Comparison of ENCODE assay signal across 17 mouse cellular contexts in genomic region chr13:84060453-84060834, GRCm38 (mm10).
DNase-seq lines count a peak whose midpoint lies in the region; ATAC-seq and TF ChIP-seq lines count a peak whose summit lies in the region.
"Had no signal": no experiment of that assay in that cellular context is flagged by ENCODE, and none has a peak within 500 bp of the region (broad histone marks: within the 10 kb centered on the region; RNA-seq: fewer than 3 reads in every experiment).

No protein-coding gene starts in this region.

- no peak for TF ChIP-seq CTCF in layer of hippocampus, adult 2 months (conservative IDR thresholded peaks at IDR 0.05)

- H3K4me1 ChIP-seq in forebrain, embryonic 16.5 days (replicated peaks; ENCODE audit: control insufficient read depth, insufficient read depth, low read length) = peaks cover 33% of the 10 kb centered on the region
- peaks cover 95% of the 10 kb centered on the region for H3K4me1 ChIP-seq in midbrain, embryonic 10.5 days
- H3K4me1 ChIP-seq in neural tube, embryonic 14.5 days (ENCODE audit: control insufficient read depth, insufficient read depth, low read length) = peaks cover 23% of the 10 kb centered on the region
- H3K4me1 ChIP-seq: embryonic facial prominence, embryonic 15.5 days had no signal

- peak overlapping the region; percentile 99 for H3K27ac ChIP-seq in layer of hippocampus, adult 2 months
- peak overlapping the region; percentile 95 for H3K27ac ChIP-seq in forebrain, embryonic 16.5 days (ENCODE audit: low read length)
- peak overlapping the region; percentile 88 for H3K27ac ChIP-seq in midbrain, embryonic 10.5 days (replicated peaks)
- peak overlapping the region; percentile 98 for H3K27ac ChIP-seq in neural tube, embryonic 14.5 days (ENCODE audit: low read depth, low read length)
- H3K27ac ChIP-seq: embryonic facial prominence, embryonic 15.5 days; limb, embryonic 13.5 days had no signal

- no peak for DNase-seq in layer of hippocampus, adult 2 months (ENCODE audit: low spot score in 2 of 2)
- DNase-seq in layer of hippocampus, adult 9-11 months = no peak
- no peak for DNase-seq in midbrain, embryonic 10.5 days (ENCODE audit: low spot score)
- DNase-seq in embryo, embryonic 9.5 days (ENCODE audit: extremely low spot score) = no peak
- no peak for DNase-seq in layer of hippocampus, postnatal 25 days (ENCODE audit: extremely low spot score in 1 of 2, low spot score in 1 of 2)
- no peak for DNase-seq in spleen, postnatal 10 days (ENCODE audit: low spot score in 2 of 2)
- DNase-seq: adrenal gland, adult 8-10 months; kidney, postnatal 10 days; liver, postnatal 0 days; lung, postnatal 4 days; right cerebral cortex, adult 18-20 months; thymus, adult 18-20 months had no signal

- no peaks in the 10 kb centered on the region for H3K27me3 ChIP-seq in forebrain, embryonic 16.5 days (replicated peaks; ENCODE audit: control insufficient read depth, insufficient read depth, low read length)
- no peaks in the 10 kb centered on the region for H3K27me3 ChIP-seq in midbrain, embryonic 10.5 days (ENCODE audit: low read depth, poor library complexity, severe bottlenecking)
- no peaks in the 10 kb centered on the region for H3K27me3 ChIP-seq in neural tube, embryonic 14.5 days (ENCODE audit: control insufficient read depth, insufficient read depth, low read length)
- H3K27me3 ChIP-seq: embryonic facial prominence, embryonic 15.5 days had no signal

- peak overlapping the region; percentile 52 for H3K4me2 ChIP-seq in forebrain, embryonic 16.5 days (ENCODE audit: low read length)
- H3K4me2 ChIP-seq in neural tube, embryonic 14.5 days (ENCODE audit: low read depth, low read length) = peak overlapping the region; percentile 57
- H3K4me2 ChIP-seq: embryonic facial prominence, embryonic 15.5 days; limb, embryonic 13.5 days had no signal

- no peak overlapping the region for H3K4me3 ChIP-seq in layer of hippocampus, adult 2 months
- peak overlapping the region; percentile 22 for H3K4me3 ChIP-seq in forebrain, embryonic 16.5 days (replicated peaks; ENCODE audit: low read length)
- H3K4me3 ChIP-seq in midbrain, embryonic 10.5 days = no peak overlapping the region; the same call in 1 of the 2 replicates
- H3K4me3 ChIP-seq in neural tube, embryonic 14.5 days (ENCODE audit: low read depth, low read length) = peak overlapping the region; percentile 22
- H3K4me3 ChIP-seq: embryonic facial prominence, embryonic 15.5 days; limb, embryonic 13.5 days had no signal

- no peaks in the 10 kb centered on the region for H3K9me3 ChIP-seq in forebrain, embryonic 16.5 days (ENCODE audit: control insufficient read depth, low read length)
- H3K9me3 ChIP-seq in midbrain, embryonic 10.5 days (replicated peaks) = no peaks in the 10 kb centered on the region
- H3K9me3 ChIP-seq in neural tube, embryonic 14.5 days (ENCODE audit: control insufficient read depth, low read length) = no peaks in the 10 kb centered on the region
- H3K9me3 ChIP-seq: embryonic facial prominence, embryonic 15.5 days; limb, embryonic 13.5 days had no signal

- no peaks in the 10 kb centered on the region for H3K36me3 ChIP-seq in forebrain, embryonic 16.5 days (ENCODE audit: control insufficient read depth, insufficient read depth)
- H3K36me3 ChIP-seq in midbrain, embryonic 10.5 days = no peaks in the 10 kb centered on the region
- H3K36me3 ChIP-seq in neural tube, embryonic 14.5 days (ENCODE audit: control insufficient read depth, insufficient read depth, low read length) = no peaks in the 10 kb centered on the region
- H3K36me3 ChIP-seq: embryonic facial prominence, embryonic 15.5 days; limb, embryonic 13.5 days had no signal

- 10% methylated on average over 3 of the region's 3 CpGs for WGBS in forebrain, embryonic 16.5 days
- 63% methylated on average over 3 of the region's 3 CpGs for WGBS in midbrain, embryonic 10.5 days
- WGBS in neural tube, embryonic 14.5 days = 24% methylated on average over 3 of the region's 3 CpGs

- peak overlapping the region; percentile 69 for H3K9ac ChIP-seq in forebrain, embryonic 16.5 days (replicated peaks; ENCODE audit: low read depth, low read length)
- peak overlapping the region; percentile 64 for H3K9ac ChIP-seq in neural tube, embryonic 14.5 days (replicated peaks; ENCODE audit: low read depth, low read length)
- H3K9ac ChIP-seq: embryonic facial prominence, embryonic 15.5 days; limb, embryonic 13.5 days; liver, postnatal 0 days had no signal

- no peak for ATAC-seq in forebrain, embryonic 16.5 days
- no peak for ATAC-seq in neural tube, embryonic 14.5 days (ENCODE audit: low read depth)
- ATAC-seq: intestine, embryonic 16.5 days; liver, postnatal 0 days had no signal

Comparison
In these comparisons a context has a peak if more than half of its experiments do, and no peak if none do; other contexts are left out.
1. H3K4me3 ChIP-seq: peak in forebrain, embryonic 16.5 days (single experiment) and neural tube, embryonic 14.5 days (single experiment); none in layer of hippocampus, adult 2 months (single experiment) and midbrain, embryonic 10.5 days (single experiment).
2. Peak in every context shown above with its lines, with median percentiles within 50 percentile points of each other: H3K27ac ChIP-seq.